ENCODE assay signal across 24 mouse cellular contexts in the genomic region with DNA sequence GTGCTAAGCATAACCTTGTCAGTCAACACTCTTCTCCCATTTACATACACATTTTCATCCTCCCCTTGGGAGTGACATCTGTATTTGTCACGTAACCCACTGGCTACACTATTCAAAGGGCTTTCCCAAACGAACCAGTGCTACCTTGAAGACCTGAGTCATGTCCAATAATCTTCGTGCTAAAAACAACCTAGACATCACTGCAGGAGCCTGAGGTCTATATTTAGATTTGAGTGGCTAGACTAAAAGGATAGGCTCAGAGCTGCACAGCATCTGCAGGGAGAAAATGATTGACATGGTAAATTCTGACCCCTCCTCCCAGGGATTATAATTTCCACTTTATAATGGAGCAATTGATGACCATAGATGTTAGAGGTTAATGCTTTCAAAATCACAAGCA. TPM values are rescaled to one million over a fixed set of nuclear protein-coding genes. Genes with fewer than 3 reads are reported as not detected.
DNase-seq lines count a peak whose midpoint lies in the region; ATAC-seq and TF ChIP-seq lines count a peak whose summit lies in the region.
"Had no signal": no experiment of that assay in that cellular context is flagged by ENCODE, and none has a peak within 500 bp of the region (broad histone marks: within the 10 kb centered on the region; RNA-seq: fewer than 3 reads in every experiment).

No protein-coding gene starts in this region.

- no peak for ATAC-seq in heart, embryonic 13.5 days (ENCODE audit: extremely low read depth, insufficient number of reproducible peaks, low FRiP score, low TSS enrichment)
- peak; percentile 77 for ATAC-seq in heart, postnatal 0 days (ENCODE audit: insufficient read depth, low read depth)
- no peak for ATAC-seq in stomach, postnatal 0 days (ENCODE audit: low FRiP score, low TSS enrichment)
- ATAC-seq: CD4-positive, CD25-positive, alpha-beta regulatory T cell, adult 4 months; forebrain, embryonic 14.5 days; hindbrain, postnatal 0 days had no signal

- H3K36me3 ChIP-seq in heart, embryonic 10.5 days, result peaks cover 9% of the 10 kb centered on the region; the same call in 1 of the 2 replicates
- peaks cover 5% of the 10 kb centered on the region for H3K36me3 ChIP-seq in heart, embryonic 13.5 days
- peaks cover 6% of the 10 kb centered on the region; the same call in 1 of the 2 replicates for H3K36me3 ChIP-seq in heart, postnatal 0 days (replicated peaks; ENCODE audit: control insufficient read depth, insufficient read depth, low read length)
- H3K36me3 ChIP-seq in stomach, postnatal 0 days (ENCODE audit: control insufficient read depth, insufficient read depth, low read length), result no peaks in the 10 kb centered on the region
- H3K36me3 ChIP-seq: embryonic facial prominence, embryonic 15.5 days; forebrain, embryonic 10.5 days; G1E had no signal

- no peaks in the 10 kb centered on the region for H3K27me3 ChIP-seq in heart, embryonic 10.5 days (ENCODE audit: insufficient read depth, poor library complexity, severe bottlenecking)
- no peaks in the 10 kb centered on the region for H3K27me3 ChIP-seq in heart, embryonic 13.5 days (replicated peaks)
- no peaks in the 10 kb centered on the region for H3K27me3 ChIP-seq in heart, postnatal 0 days (ENCODE audit: control insufficient read depth, insufficient read depth, low read length)
- no peaks in the 10 kb centered on the region for H3K27me3 ChIP-seq in stomach, postnatal 0 days (ENCODE audit: control insufficient read depth, insufficient read depth, low read length)
- H3K27me3 ChIP-seq: embryonic facial prominence, embryonic 15.5 days; hindbrain, embryonic 13.5 days had no signal

- peak; percentile 16 for DNase-seq in gastrocnemius, adult 18-20 months (ENCODE audit: low spot score)
- DNase-seq in gastrocnemius, postnatal 36 days, result no peak
- no peak for DNase-seq in heart, embryonic 10.5 days (ENCODE audit: low spot score)
- no peak for DNase-seq in heart, postnatal 4 days
- peak; percentile 86 for DNase-seq in heart, postnatal 0 days (ENCODE audit: low spot score)
- DNase-seq in stomach, postnatal 0 days (ENCODE audit: low spot score), result no peak
- DNase-seq: adrenal gland, adult 8-10 months; adrenal gland, postnatal 36 days; B cell, adult 2 months; cerebellum, adult 2 months; cerebellum, postnatal 14 days; embryo, embryonic 11 days; gastrocnemius, postnatal 10 days; kidney, adult 11 months had no signal

- TF ChIP-seq EP300 in heart, postnatal 0 days (IDR thresholded peaks at IDR 0.05; ENCODE audit: low read depth), result no peak
- no peak for TF ChIP-seq EP300 in stomach, postnatal 0 days (optimal IDR thresholded peaks at IDR 0.05)

- H3K9ac ChIP-seq in heart, embryonic 13.5 days, result no peak overlapping the region
- H3K9ac ChIP-seq in heart, postnatal 0 days (replicated peaks; ENCODE audit: low read depth, low read length), result no peak overlapping the region
- H3K9ac ChIP-seq in stomach, postnatal 0 days (ENCODE audit: low read length), result no peak overlapping the region
- H3K9ac ChIP-seq: embryonic facial prominence, embryonic 15.5 days; hindbrain, embryonic 13.5 days had no signal

- H3K4me1 ChIP-seq in heart, embryonic 10.5 days, result peaks cover 8% of the 10 kb centered on the region; the same call in 1 of the 2 replicates
- H3K4me1 ChIP-seq in heart, embryonic 13.5 days, result peaks cover 18% of the 10 kb centered on the region
- H3K4me1 ChIP-seq in heart, postnatal 0 days (ENCODE audit: control insufficient read depth, insufficient read depth), result peaks cover 6% of the 10 kb centered on the region
- no peaks in the 10 kb centered on the region for H3K4me1 ChIP-seq in stomach, postnatal 0 days (replicated peaks; ENCODE audit: control insufficient read depth, insufficient read depth)
- H3K4me1 ChIP-seq: embryonic facial prominence, embryonic 15.5 days; forebrain, embryonic 10.5 days; hindbrain, embryonic 13.5 days had no signal

- no peak overlapping the region for H3K4me3 ChIP-seq in heart, embryonic 10.5 days
- H3K4me3 ChIP-seq in heart, embryonic 13.5 days, result no peak overlapping the region
- no peak overlapping the region for H3K4me3 ChIP-seq in heart, postnatal 0 days (ENCODE audit: low read depth, low read length)
- H3K4me3 ChIP-seq in stomach, postnatal 0 days (ENCODE audit: low read depth, low read length), result no peak overlapping the region
- H3K4me3 ChIP-seq: embryonic facial prominence, embryonic 15.5 days; erythroblast, embryonic 14.5 days; forebrain, embryonic 10.5 days; hindbrain, embryonic 13.5 days had no signal

- no peak for TF ChIP-seq CTCF in heart, postnatal 0 days (IDR thresholded peaks at IDR 0.05; ENCODE audit: low read depth)
- no peak for TF ChIP-seq CTCF in stomach, postnatal 0 days (IDR thresholded peaks at IDR 0.05; ENCODE audit: low read depth)

- H3K4me2 ChIP-seq in heart, embryonic 13.5 days, result peak overlapping the region; percentile 4; the same call in 1 of the 2 replicates
- no peak overlapping the region for H3K4me2 ChIP-seq in heart, postnatal 0 days (ENCODE audit: low read depth, low read length)
- H3K4me2 ChIP-seq in stomach, postnatal 0 days (replicated peaks; ENCODE audit: low read depth), result no peak overlapping the region
- H3K4me2 ChIP-seq: embryonic facial prominence, embryonic 15.5 days; hindbrain, embryonic 13.5 days had no signal

- intact Hi-C loops in gastrocnemius, postnatal 36 days (cut with DNase I), result no loop called here

- H3K9me3 ChIP-seq in heart, embryonic 10.5 days, result no peaks in the 10 kb centered on the region
- peaks cover 9% of the 10 kb centered on the region; the same call in 1 of the 2 replicates for H3K9me3 ChIP-seq in heart, embryonic 13.5 days
- peaks cover 3% of the 10 kb centered on the region; the same call in 1 of the 2 replicates for H3K9me3 ChIP-seq in heart, postnatal 0 days (replicated peaks; ENCODE audit: control insufficient read depth, low read length)
- H3K9me3 ChIP-seq in stomach, postnatal 0 days (ENCODE audit: control insufficient read depth, low read length), result no peaks in the 10 kb centered on the region
- H3K9me3 ChIP-seq: embryonic facial prominence, embryonic 15.5 days had no signal

- H3K27ac ChIP-seq in heart, embryonic 10.5 days, result peak overlapping the region; percentile 64; the same call in 1 of the 2 replicates
- H3K27ac ChIP-seq in heart, embryonic 13.5 days (replicated peaks), result peak overlapping the region; percentile 65
- peak overlapping the region; percentile 49 for H3K27ac ChIP-seq in heart, postnatal 0 days (ENCODE audit: low read depth)
- no peak overlapping the region for H3K27ac ChIP-seq in stomach, postnatal 0 days (replicated peaks)
- H3K27ac ChIP-seq: embryonic facial prominence, embryonic 15.5 days; forebrain, embryonic 10.5 days; hindbrain, embryonic 13.5 days; hindbrain, postnatal 0 days had no signal

- WGBS in heart, embryonic 10.5 days, result 46% methylated on average over 3 of the region's 3 CpGs
- WGBS in heart, embryonic 13.5 days, result 34% methylated on average over 3 of the region's 3 CpGs
- WGBS in heart, postnatal 0 days, result 27% methylated on average over 3 of the region's 3 CpGs
- WGBS in stomach, postnatal 0 days, result 68% methylated on average over 3 of the region's 3 CpGs

RNA-seq across cellular contexts. Expression of a gene that starts 37.0 kb away (rescaled TPM):
- 10 to 100 TPM; 24.5 to 46.5 TPM for total RNA-seq in gastrocnemius, adult 18-20 months (2021)
- 10 to 100 TPM; 14.5 to 23.0 TPM for total RNA-seq in gastrocnemius, postnatal 36 days (2021)
- polyA plus RNA-seq in heart, embryonic 10.5 days (2016; fragmentation: Nextera tagmentation; extraction: Ambion mirVana), result 49.8 and 63.3 TPM in 2 replicates
- 100 to 1,000 TPM; 108 to 111 TPM for total RNA-seq in heart, postnatal 4 days (2021)
- polyA plus RNA-seq in heart, embryonic 13.5 days (2015; fragmentation: Nextera tagmentation; extraction: Ambion mirVana), result 65.6 and 70.2 TPM in 2 replicates
- 64.9 and 102 TPM in 2 replicates for total RNA-seq in heart, postnatal 0 days (2014; rRNA removed; ENCODE audit: low replicate concordance)
- polyA plus RNA-seq in heart, postnatal 0 days (2015; fragmentation: Nextera tagmentation; extraction: Ambion mirVana), result 166 and 168 TPM in 2 replicates
- 12.2 and 13.1 TPM in 2 replicates for polyA plus RNA-seq in stomach, postnatal 0 days (2015; fragmentation: Nextera tagmentation; extraction: Ambion mirVana)
- total RNA-seq: hematopoietic stem cell, adult 5-6 weeks had no signal
- polyA plus RNA-seq: CD4-positive, CD25-positive, alpha-beta regulatory T cell, adult 4 months; G1E had no signal

Comparison
In these comparisons a context has a peak if more than half of its experiments do, and no peak if none do; other contexts are left out.
1. DNase-seq: peak in gastrocnemius, adult 18-20 months (single experiment) and heart, postnatal 0 days (single experiment); none in gastrocnemius, postnatal 36 days (0 of 2), heart, embryonic 10.5 days (single experiment), heart, postnatal 4 days (single experiment) and stomach, postnatal 0 days (single experiment).